Mouse (Mus musculus) embryonic facial prominence, embryonic 10.5 days (tissue): ENCODE results near the gene Slc38a10. TPM values are rescaled to one million over a fixed set of nuclear protein-coding genes. Genes with fewer than 3 reads are reported as not detected.

Experiments
- DNase-seq: peaks from one replicate; pipeline ENCODE4 v3.0.0-alpha.2; 2017; ENCODE audit warnings: low spot score
- H3K27ac ChIP-seq: fragments of 300-500 bp; sonication (generic); replicated peaks from 2 replicates; pipeline ENCODE4 v1.5.1; 2016; ENCODE audit warnings: mild to moderate bottlenecking
- H3K27me3 ChIP-seq: fragments of 300-500 bp; sonication (generic); replicated peaks from 2 replicates; pipeline ENCODE4 v1.6.1; 2016; ENCODE audit warnings: low read depth, mild to moderate bottlenecking; ENCODE audit not compliant: poor library complexity, severe bottlenecking
- H3K36me3 ChIP-seq: fragments of 300-500 bp; sonication (generic); replicated peaks from 2 replicates; pipeline ENCODE4 v1.6.1; 2016; ENCODE audit warnings: mild to moderate bottlenecking, moderate library complexity
- H3K4me1 ChIP-seq: fragments of 300-500 bp; sonication (generic); 2 replicates; pipeline ENCODE4 v1.6.1; 2016
- H3K4me3 ChIP-seq: fragments of 300-500 bp; sonication (generic); 2 replicates; pipeline ENCODE4 v1.5.1; 2016; ENCODE audit warnings: mild to moderate bottlenecking, moderate library complexity
- H3K9me3 ChIP-seq: fragments of 300-500 bp; sonication (generic); 2 replicates; pipeline ENCODE4 v1.6.1; 2016; ENCODE audit warnings: mild to moderate bottlenecking
- WGBS: fragments of 180-500 bp; shearing (Covaris S2); methylation state at CpG from one replicate; pipeline ENCODE4 v1.1.7; 2016; 5-methylcytosine and 5-hydroxymethylcytosine counted together
- polyA plus RNA-seq: library from polyadenylated mRNA; unstranded; fragments of >200 nt; fragmentation: Nextera tagmentation; extraction: Ambion mirVana; gene quantifications from 2 replicates; pipeline ENCODE4 v1.2.1, GENCODE M21; 2016

The Slc38a10 gene
- polyA plus RNA-seq, 1 experiment from 2014 or later = 99.0 TPM

GRCm38 (mm10) chr11:120169208-120169992 is 18.3 kb upstream of the Slc38a10 start:
- 20% methylated on average over 21 of the region's 21 CpGs for WGBS
- Histone ChIP-seq H3K4me3 (peak overlapping the region; percentile 42), H3K36me3 (no peaks in the 10 kb centered on the region), H3K9me3 (no peaks in the 10 kb centered on the region), H3K27me3 (peaks cover 18% of the 10 kb centered on the region), H3K4me1 (peaks cover 86% of the 10 kb centered on the region), H3K27ac (peak overlapping the region; percentile 71)
- peak; percentile 89 for DNase-seq

GRCm38 (mm10) chr11:120168516-120168915 is 17.4 kb upstream of the Slc38a10 start:
- peaks cover 10% of the 10 kb centered on the region for H3K27me3 ChIP-seq
- 81% methylated on average over 8 of the region's 8 CpGs for WGBS
- no peaks in the 10 kb centered on the region for H3K9me3 ChIP-seq
- no peak for DNase-seq
- H3K4me1 ChIP-seq = peaks cover 93% of the 10 kb centered on the region
- no peak overlapping the region for H3K4me3 ChIP-seq
- H3K36me3 ChIP-seq = no peaks in the 10 kb centered on the region
- no peak overlapping the region for H3K27ac ChIP-seq

GRCm38 (mm10) chr11:120167921-120168356 is 16.8 kb upstream of the Slc38a10 start:
- no peaks in the 10 kb centered on the region for H3K9me3 ChIP-seq
- DNase-seq = no peak
- WGBS = 38% methylated on average over 12 of the region's 12 CpGs
- H3K4me3 ChIP-seq = no peak overlapping the region
- H3K27me3 ChIP-seq = 0 out of 2 replicates have a peak, but pooled peaks cover 6% of the 10 kb centered on the region
- no peaks in the 10 kb centered on the region for H3K36me3 ChIP-seq
- no peak overlapping the region; the same call in 1 of the 2 replicates for H3K27ac ChIP-seq
- H3K4me1 ChIP-seq = peaks cover 90% of the 10 kb centered on the region

- WGBS = 41% methylated on average over 5 of the region's 5 CpGs
- Histone ChIP-seq H3K27me3 (0 out of 2 replicates have a peak, but pooled peaks cover 6% of the 10 kb centered on the region), H3K9me3 (no peaks in the 10 kb centered on the region), H3K4me1 (peaks cover 85% of the 10 kb centered on the region), H3K36me3 (no peaks in the 10 kb centered on the region), H3K4me3 (no peak overlapping the region), H3K27ac (no peak overlapping the region; the same call in 1 of the 2 replicates)
- DNase-seq = no peak
Observed at GRCm38 (mm10) chr11:120167059-120167458, 15.9 kb upstream of the Slc38a10 start.

- no peaks in the 10 kb centered on the region for H3K9me3 ChIP-seq
- 56% methylated on average over 17 of the region's 17 CpGs for WGBS
- H3K36me3 ChIP-seq = no peaks in the 10 kb centered on the region
- peak overlapping the region; percentile 29; the same call in 1 of the 2 replicates for H3K4me3 ChIP-seq
- 0 out of 2 replicates have a peak, but pooled peaks cover 6% of the 10 kb centered on the region for H3K27me3 ChIP-seq
- no peak for DNase-seq
- H3K4me1 ChIP-seq = peaks cover 85% of the 10 kb centered on the region
- peak overlapping the region; percentile 72 for H3K27ac ChIP-seq
Observed at GRCm38 (mm10) chr11:120164471-120165261, 13.5 kb upstream of the Slc38a10 start.

- no peaks in the 10 kb centered on the region for H3K36me3 ChIP-seq
- no peaks in the 10 kb centered on the region for H3K9me3 ChIP-seq
- 0 out of 2 replicates have a peak, but pooled peaks cover 6% of the 10 kb centered on the region for H3K27me3 ChIP-seq
- DNase-seq = no peak
- peak overlapping the region; percentile 29; the same call in 1 of the 2 replicates for H3K4me3 ChIP-seq
- H3K4me1 ChIP-seq = peaks cover 85% of the 10 kb centered on the region
- H3K27ac ChIP-seq = peak overlapping the region; percentile 72
- 64% methylated on average over 5 of the region's 5 CpGs for WGBS
Observed at GRCm38 (mm10) chr11:120164028-120164427, 12.9 kb upstream of the Slc38a10 start.

- peaks cover 81% of the 10 kb centered on the region for H3K4me1 ChIP-seq
- 0 out of 2 replicates have a peak, but pooled peaks cover 6% of the 10 kb centered on the region for H3K27me3 ChIP-seq
- H3K9me3 ChIP-seq = no peaks in the 10 kb centered on the region
- no peak for DNase-seq
- H3K27ac ChIP-seq = no peak overlapping the region
- no peak overlapping the region for H3K4me3 ChIP-seq
- WGBS = 92% methylated on average over 3 of the region's 3 CpGs
- no peaks in the 10 kb centered on the region for H3K36me3 ChIP-seq
Observed at GRCm38 (mm10) chr11:120163207-120163606, 12.1 kb upstream of the Slc38a10 start.

GRCm38 (mm10) chr11:120161245-120161644 is 10.1 kb upstream of the Slc38a10 start:
- DNase-seq = no peak
- peak overlapping the region; percentile 25 for H3K27ac ChIP-seq
- 0 out of 2 replicates have a peak, but pooled peaks cover 6% of the 10 kb centered on the region for H3K27me3 ChIP-seq
- no peaks in the 10 kb centered on the region for H3K9me3 ChIP-seq
- H3K4me1 ChIP-seq = peaks cover 62% of the 10 kb centered on the region
- 42% methylated on average over 4 of the region's 4 CpGs for WGBS
- H3K4me3 ChIP-seq = peak overlapping the region; percentile 17; the same call in 1 of the 2 replicates
- H3K36me3 ChIP-seq = no peaks in the 10 kb centered on the region

- Histone ChIP-seq H3K27ac (peak overlapping the region; percentile 3; the same call in 1 of the 2 replicates), H3K4me3 (no peak overlapping the region), H3K9me3 (no peaks in the 10 kb centered on the region), H3K27me3 (no peaks in the 10 kb centered on the region), H3K4me1 (peaks cover 55% of the 10 kb centered on the region), H3K36me3 (no peaks in the 10 kb centered on the region)
- 77% methylated on average over 4 of the region's 4 CpGs for WGBS
- DNase-seq = peak; percentile 54
Observed at GRCm38 (mm10) chr11:120160478-120160877, 9.3 kb upstream of the Slc38a10 start.

GRCm38 (mm10) chr11:120159653-120160052 is 8.5 kb upstream of the Slc38a10 start:
- DNase-seq = no peak
- Histone ChIP-seq H3K9me3 (0 out of 2 replicates have a peak, but pooled peaks cover 2% of the 10 kb centered on the region), H3K4me3 (no peak overlapping the region), H3K4me1 (peaks cover 46% of the 10 kb centered on the region), H3K27ac (0 out of 2 replicates have a peak overlapping the region, but pooled peaks have one; percentile 15), H3K27me3 (no peaks in the 10 kb centered on the region), H3K36me3 (no peaks in the 10 kb centered on the region)
- 56% methylated on average over 5 of the region's 5 CpGs for WGBS

- Histone ChIP-seq H3K4me1 (peaks cover 38% of the 10 kb centered on the region), H3K9me3 (0 out of 2 replicates have a peak, but pooled peaks cover 2% of the 10 kb centered on the region), H3K27me3 (no peaks in the 10 kb centered on the region), H3K27ac (no peak overlapping the region), H3K4me3 (0 out of 2 replicates have a peak overlapping the region, but pooled peaks have one; percentile 2), H3K36me3 (no peaks in the 10 kb centered on the region; the same call in 1 of the 2 replicates)
- WGBS = 64% methylated on average over 5 of the region's 5 CpGs
- no peak for DNase-seq
Observed at GRCm38 (mm10) chr11:120158828-120159227, 7.7 kb upstream of the Slc38a10 start.
